50 mouse cellular contexts compared by ENCODE assay signal in the genomic region with DNA sequence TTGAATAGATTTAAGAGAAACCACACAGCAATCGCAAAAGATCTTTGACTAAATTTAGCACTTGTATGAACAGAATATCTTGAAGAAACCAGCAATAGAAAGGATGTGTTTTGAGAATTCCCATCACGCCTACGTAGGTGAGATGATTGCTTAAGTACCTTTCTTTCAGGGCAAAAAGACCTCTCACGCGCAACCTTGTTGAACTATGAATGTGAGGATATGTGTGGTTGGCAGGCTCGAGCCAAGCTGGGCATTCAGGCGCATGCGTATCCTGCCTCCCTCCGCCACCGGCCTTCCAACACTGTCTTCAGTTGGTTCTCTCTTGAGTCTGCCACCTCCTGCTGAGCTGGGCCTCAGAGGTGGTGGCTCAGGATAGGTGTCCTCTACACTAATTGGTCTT. TPM values are rescaled to one million over a fixed set of nuclear protein-coding genes. Genes with fewer than 3 reads are reported as not detected.
"Had no signal": no experiment of that assay in that cellular context is flagged by ENCODE, and none has a peak within 500 bp of the region (broad histone marks: within the 10 kb centered on the region; RNA-seq: fewer than 3 reads in every experiment).

4930544G11Rik (plus strand) TSS at position 301 of the 400 bp plus-strand sequence.

- H3K36me3 ChIP-seq: heart, embryonic 10.5 days; heart, embryonic 12.5 days; heart, embryonic 13.5 days; heart, embryonic 15.5 days; hindbrain, embryonic 10.5 days; hindbrain, embryonic 12.5 days; hindbrain, embryonic 13.5 days; hindbrain, embryonic 15.5 days; intestine, embryonic 15.5 days; kidney, embryonic 15.5 days had no signal

- H3K4me1 ChIP-seq: heart, embryonic 10.5 days; heart, embryonic 12.5 days; heart, embryonic 13.5 days; heart, embryonic 15.5 days; hindbrain, embryonic 12.5 days; hindbrain, embryonic 13.5 days; hindbrain, embryonic 15.5 days; intestine, embryonic 15.5 days; kidney, embryonic 15.5 days had no signal

- H3K27ac ChIP-seq: heart, embryonic 10.5 days; heart, embryonic 13.5 days; heart, embryonic 15.5 days; hindbrain, embryonic 10.5 days; hindbrain, embryonic 12.5 days; hindbrain, embryonic 13.5 days; hindbrain, embryonic 14.5 days; hindbrain, embryonic 15.5 days; hindbrain, postnatal 0 days; intestine, embryonic 15.5 days; kidney, embryonic 15.5 days; kidney, postnatal 0 days; layer of hippocampus, adult 2 months had no signal

- DNase-seq: heart, postnatal 10 days; heart, postnatal 14 days; heart, postnatal 4 days; kidney, adult 11 months; kidney, adult 18-20 months; kidney, adult 2 months; kidney, adult 8-10 months; kidney, adult 9 months; kidney, postnatal 10 days; kidney, postnatal 14 days; kidney, postnatal 25 days; kidney, postnatal 36 days; kidney, postnatal 4 days; layer of hippocampus, adult 9-11 months; layer of hippocampus, postnatal 36 days had no signal

- H3K27me3 ChIP-seq: heart, embryonic 12.5 days; heart, embryonic 13.5 days; heart, embryonic 15.5 days; hindbrain, embryonic 12.5 days; hindbrain, embryonic 13.5 days; hindbrain, embryonic 15.5 days; intestine, embryonic 15.5 days; kidney, embryonic 15.5 days had no signal

- H3K4me3 ChIP-seq: heart, embryonic 10.5 days; heart, embryonic 12.5 days; heart, embryonic 13.5 days; heart, embryonic 15.5 days; hindbrain, embryonic 10.5 days; hindbrain, embryonic 12.5 days; hindbrain, embryonic 13.5 days; hindbrain, embryonic 15.5 days; intestine, embryonic 15.5 days; kidney, embryonic 15.5 days; layer of hippocampus, adult 2 months had no signal

RNA-seq across cellular contexts. Expression of gene 4930544G11Rik, which starts in this region (rescaled TPM):
- total RNA-seq: heart, adult 8-10 months; heart, postnatal 10 days; heart, postnatal 14 days; heart, postnatal 25 days; heart, postnatal 4 days; hematopoietic stem cell, adult 5-6 weeks; hindbrain, postnatal 0 days; layer of hippocampus, adult 18-20 months; layer of hippocampus, adult 2 months; layer of hippocampus, adult 8-10 months; layer of hippocampus, postnatal 10 days; layer of hippocampus, postnatal 14 days; layer of hippocampus, postnatal 25 days; layer of hippocampus, postnatal 36 days had no signal
- polyA plus RNA-seq: heart, embryonic 10.5 days; heart, embryonic 11.5 days; heart, embryonic 12.5 days; heart, embryonic 13.5 days; heart, embryonic 14.5 days; heart, embryonic 15.5 days; heart, embryonic 16.5 days; heart, postnatal 0 days; hindbrain, embryonic 10.5 days; hindbrain, embryonic 11.5 days; hindbrain, embryonic 12.5 days; hindbrain, embryonic 13.5 days; hindbrain, embryonic 14.5 days; hindbrain, embryonic 15.5 days; hindbrain, embryonic 16.5 days; hindbrain, postnatal 0 days; inflammation-experienced regulatory T-cells, adult 6 months; intestine, embryonic 14.5 days; intestine, embryonic 15.5 days; intestine, embryonic 16.5 days; intestine, postnatal 0 days; kidney, embryonic 14.5 days; kidney, embryonic 15.5 days; kidney, embryonic 16.5 days; kidney, postnatal 0 days; large intestine, adult 2 months had no signal
